ENCODE assay signal across 15 mouse cellular contexts in genomic region chr3:30370860-30371455, GRCm38 (mm10).
DNase-seq lines count a peak whose midpoint lies in the region; ATAC-seq lines count a peak whose summit lies in the region.
"Had no signal": no experiment of that assay in that cellular context is flagged by ENCODE, and none has a peak within 500 bp of the region (broad histone marks: within the 10 kb centered on the region; RNA-seq: fewer than 3 reads in every experiment).

No protein-coding gene starts in this region.

- no peaks in the 10 kb centered on the region for H3K4me1 ChIP-seq in hindbrain, embryonic 16.5 days (ENCODE audit: control insufficient read depth, insufficient read depth, low read depth, low read length)
- no peaks in the 10 kb centered on the region for H3K4me1 ChIP-seq in hindbrain, embryonic 11.5 days (replicated peaks; ENCODE audit: control insufficient read depth, insufficient read depth, low read length)
- H3K4me1 ChIP-seq in embryonic facial prominence, embryonic 12.5 days = peaks cover 5% of the 10 kb centered on the region; the same call in 1 of the 2 replicates
- H3K4me1 ChIP-seq in midbrain, embryonic 10.5 days = peaks cover 30% of the 10 kb centered on the region

- WGBS in hindbrain, embryonic 16.5 days = 66% methylated on average over 16 of the region's 16 CpGs
- 72% methylated on average over 16 of the region's 16 CpGs for WGBS in hindbrain, embryonic 11.5 days
- 53% methylated on average over 16 of the region's 16 CpGs for WGBS in embryonic facial prominence, embryonic 12.5 days
- 35% methylated on average over 16 of the region's 16 CpGs for WGBS in midbrain, embryonic 10.5 days

- H3K27me3 ChIP-seq in hindbrain, embryonic 16.5 days (replicated peaks; ENCODE audit: control insufficient read depth, insufficient read depth, low read length) = no peaks in the 10 kb centered on the region
- H3K27me3 ChIP-seq in hindbrain, embryonic 11.5 days (ENCODE audit: control insufficient read depth, insufficient read depth, low read length) = no peaks in the 10 kb centered on the region
- no peaks in the 10 kb centered on the region for H3K27me3 ChIP-seq in embryonic facial prominence, embryonic 12.5 days
- peaks cover 23% of the 10 kb centered on the region for H3K27me3 ChIP-seq in midbrain, embryonic 10.5 days (ENCODE audit: low read depth, poor library complexity, severe bottlenecking)
- H3K27me3 ChIP-seq: CH12.LX had no signal

- no peaks in the 10 kb centered on the region for H3K36me3 ChIP-seq in hindbrain, embryonic 16.5 days (ENCODE audit: control insufficient read depth, insufficient read depth, low read length)
- H3K36me3 ChIP-seq in hindbrain, embryonic 11.5 days (ENCODE audit: control insufficient read depth, insufficient read depth, low read length) = no peaks in the 10 kb centered on the region
- no peaks in the 10 kb centered on the region for H3K36me3 ChIP-seq in embryonic facial prominence, embryonic 12.5 days
- H3K36me3 ChIP-seq in midbrain, embryonic 10.5 days = no peaks in the 10 kb centered on the region

- intact Hi-C loops in gastrocnemius, postnatal 14 days (cut with DNase I; ENCODE audit: low total_unique reads) = no loop called here

- ATAC-seq in hindbrain, embryonic 16.5 days = no peak
- no peak for ATAC-seq in hindbrain, embryonic 11.5 days (ENCODE audit: low FRiP score)
- no peak for ATAC-seq in embryonic facial prominence, embryonic 12.5 days (ENCODE audit: insufficient number of reproducible peaks, insufficient read depth, low FRiP score, low TSS enrichment)
- ATAC-seq in granulocyte monocyte progenitor cell, adult 5-6 weeks (replicated peaks; ENCODE audit: poor library complexity, severe bottlenecking) = no peak

- no peaks in the 10 kb centered on the region for H3K9me3 ChIP-seq in hindbrain, embryonic 16.5 days (ENCODE audit: control insufficient read depth, low read length)
- H3K9me3 ChIP-seq in hindbrain, embryonic 11.5 days (ENCODE audit: control insufficient read depth, low read length) = no peaks in the 10 kb centered on the region
- no peaks in the 10 kb centered on the region for H3K9me3 ChIP-seq in embryonic facial prominence, embryonic 12.5 days
- no peaks in the 10 kb centered on the region for H3K9me3 ChIP-seq in midbrain, embryonic 10.5 days (replicated peaks)

- DNase-seq in hindbrain, embryonic 11.5 days (ENCODE audit: low spot score) = no peak
- peak; percentile 37 for DNase-seq in embryo, embryonic 11 days
- peak; percentile 28 for DNase-seq in midbrain, embryonic 10.5 days (ENCODE audit: low spot score)
- no peak for DNase-seq in left cerebral cortex, adult 8-10 months (ENCODE audit: low spot score in 2 of 2)
- no peak for DNase-seq in gastrocnemius, postnatal 14 days
- DNase-seq: adrenal gland, postnatal 36 days; cerebellum, adult 9-10 months; kidney, adult 18-20 months; layer of hippocampus, adult 9-11 months; lung, postnatal 4 days had no signal

- no peak overlapping the region for H3K27ac ChIP-seq in hindbrain, embryonic 16.5 days (ENCODE audit: low read depth, low read length)
- no peak overlapping the region for H3K27ac ChIP-seq in hindbrain, embryonic 11.5 days (ENCODE audit: low read depth, low read length)
- H3K27ac ChIP-seq in embryonic facial prominence, embryonic 12.5 days = no peak overlapping the region
- H3K27ac ChIP-seq in midbrain, embryonic 10.5 days (replicated peaks) = peak overlapping the region; percentile 63

- H3K9ac ChIP-seq in hindbrain, embryonic 16.5 days (ENCODE audit: low read depth, low read length) = no peak overlapping the region
- H3K9ac ChIP-seq in hindbrain, embryonic 11.5 days (ENCODE audit: low read depth, low read length) = no peak overlapping the region
- no peak overlapping the region for H3K9ac ChIP-seq in embryonic facial prominence, embryonic 12.5 days

- H3K4me2 ChIP-seq in hindbrain, embryonic 16.5 days (ENCODE audit: low read length) = peak overlapping the region; percentile 5; the same call in 1 of the 2 replicates
- no peak overlapping the region for H3K4me2 ChIP-seq in hindbrain, embryonic 11.5 days (replicated peaks; ENCODE audit: low read depth, low read length)
- peak overlapping the region; percentile 22 for H3K4me2 ChIP-seq in embryonic facial prominence, embryonic 12.5 days (replicated peaks)
- H3K4me2 ChIP-seq: heart, embryonic 11.5 days had no signal

- H3K4me3 ChIP-seq in hindbrain, embryonic 16.5 days (ENCODE audit: low read length) = no peak overlapping the region
- H3K4me3 ChIP-seq in hindbrain, embryonic 11.5 days (ENCODE audit: low read depth, low read length) = no peak overlapping the region
- H3K4me3 ChIP-seq in embryonic facial prominence, embryonic 12.5 days = no peak overlapping the region
- peak overlapping the region; percentile 37; the same call in 1 of the 2 replicates for H3K4me3 ChIP-seq in midbrain, embryonic 10.5 days

Comparison
In these comparisons a context has a peak if more than half of its experiments do, and no peak if none do; other contexts are left out.
1. DNase-seq: peak in embryo, embryonic 11 days (single experiment) and midbrain, embryonic 10.5 days (single experiment); none in hindbrain, embryonic 11.5 days (single experiment), left cerebral cortex, adult 8-10 months (0 of 2) and gastrocnemius, postnatal 14 days (single experiment).